Mouse (Mus musculus): ENCODE data around the gene Thra.

DNA sequence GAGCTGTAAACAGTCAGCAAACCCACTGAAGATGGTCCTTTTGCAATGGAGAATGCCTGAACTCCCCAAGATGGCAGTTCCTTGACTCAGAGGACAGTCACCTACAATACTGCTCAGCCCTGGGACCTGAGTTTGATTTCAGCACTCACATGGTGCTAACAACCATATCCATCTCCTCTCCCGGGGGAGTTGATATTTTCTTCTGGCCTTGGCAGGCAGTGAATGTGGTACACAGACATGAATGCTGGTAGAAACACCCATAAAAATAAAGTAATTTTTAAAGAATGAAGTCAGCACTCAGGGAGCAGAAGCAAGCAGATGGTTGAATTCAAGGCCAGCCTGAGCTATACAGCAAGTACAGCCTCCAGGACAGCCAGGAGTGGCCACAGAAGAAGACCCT lies 4.3 kb upstream of the Thra start:
- TF ChIP-seq CTCF (conservative IDR thresholded peaks at IDR 0.05 in 1 of 2, IDR thresholded peaks at IDR 0.05 in 1 of 2; ENCODE audit: low read depth in 2 of 2, low read length in 2 of 2) = no peak
- no peak for TF ChIP-seq POLR2AphosphoS2 (IDR thresholded peaks at IDR 0.05; ENCODE audit: low read depth, low read length)
- TF ChIP-seq ZKSCAN1 (IDR thresholded peaks at IDR 0.05; ENCODE audit: borderline replicate concordance, low read depth, low read length) = no peak
- TF ChIP-seq E2F4 (IDR thresholded peaks at IDR 0.05; ENCODE audit: insufficient replicate concordance, low read depth, low read length) = no peak
- TF ChIP-seq EP300 (IDR thresholded peaks at IDR 0.05; ENCODE audit: low read length) = no peak
- TF ChIP-seq ZC3H11A (IDR thresholded peaks at IDR 0.05; ENCODE audit: low read depth, low read length) = no peak
- TF ChIP-seq SMC3 (IDR thresholded peaks at IDR 0.05; ENCODE audit: low read depth, low read length) = no peak
- TF ChIP-seq TCF12 (IDR thresholded peaks at IDR 0.05; ENCODE audit: low read depth, low read length) = no peak
- no peak for TF ChIP-seq ZNF384 (IDR thresholded peaks at IDR 0.05; ENCODE audit: low read depth, low read length)
- no peak for TF ChIP-seq POLR2A (IDR thresholded peaks at IDR 0.05; ENCODE audit: low read depth, low read length)
- no peak for TF ChIP-seq GABPA (IDR thresholded peaks at IDR 0.05; ENCODE audit: insufficient replicate concordance, low read depth, low read length)
- TF ChIP-seq USF1 (IDR thresholded peaks at IDR 0.05; ENCODE audit: low read depth, low read length) = no peak
